Mouse (Mus musculus) heart, postnatal 0 days (tissue): ENCODE measurements around the gene Ghrl. TPM values are rescaled to one million over a fixed set of nuclear protein-coding genes. Genes with fewer than 3 reads are reported as not detected.

Experiments
- ATAC-seq: fragments of 200-750 bp; cut with Nextera tagmentation; 2 replicates; pipeline ENCODE4 v1.8.0; 2017; ENCODE audit warnings: low read depth, moderate number of reproducible peaks, moderate library complexity; ENCODE audit not compliant: insufficient read depth
- DNase-seq: peaks from one replicate; pipeline ENCODE4 v3.0.0-alpha.2; 2016; ENCODE audit warnings: low spot score
- H3K27ac ChIP-seq: fragments of 300-500 bp; sonication (generic); 2 replicates; pipeline ENCODE4 v1.5.1; 2014; ENCODE audit warnings: low read depth, mild to moderate bottlenecking
- H3K27me3 ChIP-seq: fragments of 300-500 bp; sonication (generic); 2 replicates; pipeline ENCODE4 v1.6.1; 2014; ENCODE audit warnings: low read length, mixed read lengths; ENCODE audit not compliant: control insufficient read depth, insufficient read depth
- H3K36me3 ChIP-seq: fragments of 300-500 bp; sonication (generic); replicated peaks from 2 replicates; pipeline ENCODE4 v1.6.1; 2014; ENCODE audit warnings: low read length, mixed read lengths; ENCODE audit not compliant: control insufficient read depth, insufficient read depth
- H3K4me1 ChIP-seq: fragments of 300-500 bp; sonication (generic); 2 replicates; pipeline ENCODE4 v1.6.1; 2014; ENCODE audit warnings: antibody characterized with exemption; ENCODE audit not compliant: control insufficient read depth, insufficient read depth
- H3K4me2 ChIP-seq: fragments of 300-500 bp; sonication (generic); 2 replicates; pipeline ENCODE4 v1.6.1; 2014; ENCODE audit warnings: low read depth, mild to moderate bottlenecking, low read length, moderate library complexity
- H3K4me3 ChIP-seq: fragments of 300-500 bp; sonication (generic); 2 replicates; pipeline ENCODE4 v1.5.1; 2014; ENCODE audit warnings: low read depth, low read length
- H3K9ac ChIP-seq: fragments of 300-500 bp; sonication (generic); replicated peaks from 2 replicates; pipeline ENCODE4 v1.6.1; 2014; ENCODE audit warnings: low read depth, low read length, mixed read lengths
- H3K9me3 ChIP-seq: fragments of 300-500 bp; sonication (generic); replicated peaks from 2 replicates; pipeline ENCODE4 v1.6.1; 2016; ENCODE audit warnings: low read length; ENCODE audit not compliant: control insufficient read depth
- CTCF ChIP-seq: IDR thresholded peaks from 2 replicates; pipeline ENCODE4 v1.5.1; 2016; ENCODE audit warnings: antibody characterized with exemption, control low read depth, low read depth
- EP300 ChIP-seq: IDR thresholded peaks from 2 replicates; pipeline ENCODE4 v1.6.1; 2016; ENCODE audit warnings: antibody characterized with exemption, low read depth
- WGBS: fragments of 180-500 bp; shearing (Covaris S2); extraction: QIAGEN DNeasy Blood & Tissue Kit; methylation state at CpG from one replicate; pipeline ENCODE4 v1.1.7; 2014; 5-methylcytosine and 5-hydroxymethylcytosine counted together
- polyA plus RNA-seq: library from polyadenylated mRNA; unstranded; fragments of >200 nt; fragmentation: Nextera tagmentation; extraction: Ambion mirVana; gene quantifications from 2 replicates; pipeline ENCODE4 v1.2.1, GENCODE M21; 2015
- total RNA-seq: library from RNA; depleted of rRNA; stranded (reverse); fragments of >200 nt; gene quantifications from 2 replicates; pipeline ENCODE4 v1.2.3, GENCODE M21; 2014; ENCODE audit warnings: low replicate concordance

Ghrl gene
- total and polyA plus RNA-seq, 2 experiments from 2014 or later: not detected

- no peaks in the 10 kb centered on the region for H3K9me3 ChIP-seq
- no peak for DNase-seq
- H3K4me1 ChIP-seq: peaks cover 25% of the 10 kb centered on the region
- peaks cover 11% of the 10 kb centered on the region; the same call in 1 of the 2 replicates for H3K36me3 ChIP-seq
- WGBS: 56% methylated on average over 4 of the region's 4 CpGs
- H3K4me2 ChIP-seq: peak overlapping the region; percentile 46
- no peak overlapping the region; the same call in 1 of the 2 replicates for H3K4me3 ChIP-seq
- no peak for ATAC-seq
- no peak for TF ChIP-seq CTCF
- no peak for TF ChIP-seq EP300
- no peaks in the 10 kb centered on the region for H3K27me3 ChIP-seq
- no peak overlapping the region for H3K9ac ChIP-seq
- peak overlapping the region; percentile 86 for H3K27ac ChIP-seq
Measured at GRCm38 (mm10) chr6:113695766-113696355, 23.8 kb downstream of the Ghrl start.

GRCm38 (mm10) chr6:113695203-113695602 lies 24.5 kb downstream of the Ghrl start:
- Histone ChIP-seq H3K4me1 (peaks cover 30% of the 10 kb centered on the region), H3K4me3 (no peak overlapping the region), H3K9me3 (no peaks in the 10 kb centered on the region), H3K27ac (no peak overlapping the region), H3K9ac (no peak overlapping the region), H3K36me3 (peaks cover 7% of the 10 kb centered on the region; the same call in 1 of the 2 replicates), H3K4me2 (no peak overlapping the region), H3K27me3 (no peaks in the 10 kb centered on the region)
- TF ChIP-seq CTCF (no peak), EP300 (no peak)
- DNase-seq (no peak), ATAC-seq (no peak)
- 73% methylated on average over 1 of the region's 1 CpGs for WGBS

- peaks cover 21% of the 10 kb centered on the region for H3K4me1 ChIP-seq
- no peak overlapping the region for H3K4me3 ChIP-seq
- no peaks in the 10 kb centered on the region for H3K27me3 ChIP-seq
- DNase-seq (no peak), ATAC-seq (no peak)
- no peak overlapping the region for H3K4me2 ChIP-seq
- H3K36me3 ChIP-seq: no peaks in the 10 kb centered on the region; the same call in 1 of the 2 replicates
- no peak overlapping the region for H3K9ac ChIP-seq
- no peak for TF ChIP-seq EP300
- TF ChIP-seq CTCF: no peak
- no peaks in the 10 kb centered on the region for H3K9me3 ChIP-seq
- WGBS: 62% methylated on average over 5 of the region's 5 CpGs
- no peak overlapping the region for H3K27ac ChIP-seq
Measured at GRCm38 (mm10) chr6:113693377-113693776, 26.3 kb downstream of the Ghrl start.

- Histone ChIP-seq H3K4me3 (no peak overlapping the region), H3K4me2 (no peak overlapping the region), H3K27me3 (no peaks in the 10 kb centered on the region), H3K9me3 (no peaks in the 10 kb centered on the region), H3K9ac (no peak overlapping the region), H3K27ac (no peak overlapping the region), H3K36me3 (no peaks in the 10 kb centered on the region; the same call in 1 of the 2 replicates), H3K4me1 (peaks cover 14% of the 10 kb centered on the region; the same call in 1 of the 2 replicates)
- DNase-seq: no peak
- 82% methylated on average over 5 of the region's 5 CpGs for WGBS
- ATAC-seq: no peak
- TF ChIP-seq EP300 (no peak), CTCF (no peak)
Measured at GRCm38 (mm10) chr6:113692661-113693133, 27.0 kb downstream of the Ghrl start.

GRCm38 (mm10) chr6:113691084-113691462 lies 28.6 kb downstream of the Ghrl start:
- H3K9ac ChIP-seq: peak overlapping the region; percentile 29
- H3K27me3 ChIP-seq: no peaks in the 10 kb centered on the region
- peak overlapping the region; percentile 81 for H3K27ac ChIP-seq
- no peaks in the 10 kb centered on the region; the same call in 1 of the 2 replicates for H3K36me3 ChIP-seq
- H3K4me1 ChIP-seq: peaks cover 13% of the 10 kb centered on the region; the same call in 1 of the 2 replicates
- WGBS: 71% methylated on average over 4 of the region's 4 CpGs
- DNase-seq (no peak), ATAC-seq (no peak)
- H3K4me3 ChIP-seq: no peak overlapping the region
- H3K4me2 ChIP-seq: peak overlapping the region; percentile 33
- TF ChIP-seq CTCF (no peak), EP300 (no peak)
- H3K9me3 ChIP-seq: no peaks in the 10 kb centered on the region
